Mouse (Mus musculus) left cerebral cortex, postnatal 4 days (tissue): ENCODE measurements around the gene Actn2. TPM values are rescaled to one million over a fixed set of nuclear protein-coding genes. Genes with fewer than 3 reads are reported as not detected.

Experiments used
- DNase-seq: peaks from one replicate; pipeline ENCODE4 v3.0.0-alpha.2; 2022
- intact Hi-C: fragments of 180-260 bp; cut with DNase I; formaldehyde crosslinking; loops from one replicate; pipeline ENCODE4 v1.15.1; 2025
- total RNA-seq, 2 experiments: library from RNA; stranded (reverse); gene quantifications; 2 replicates each; pipeline ENCODE4 v1.2.3; 2021

Actn2 gene
- total RNA-seq = 10 to 100 TPM; 12.3 to 15.2 TPM

DNA sequence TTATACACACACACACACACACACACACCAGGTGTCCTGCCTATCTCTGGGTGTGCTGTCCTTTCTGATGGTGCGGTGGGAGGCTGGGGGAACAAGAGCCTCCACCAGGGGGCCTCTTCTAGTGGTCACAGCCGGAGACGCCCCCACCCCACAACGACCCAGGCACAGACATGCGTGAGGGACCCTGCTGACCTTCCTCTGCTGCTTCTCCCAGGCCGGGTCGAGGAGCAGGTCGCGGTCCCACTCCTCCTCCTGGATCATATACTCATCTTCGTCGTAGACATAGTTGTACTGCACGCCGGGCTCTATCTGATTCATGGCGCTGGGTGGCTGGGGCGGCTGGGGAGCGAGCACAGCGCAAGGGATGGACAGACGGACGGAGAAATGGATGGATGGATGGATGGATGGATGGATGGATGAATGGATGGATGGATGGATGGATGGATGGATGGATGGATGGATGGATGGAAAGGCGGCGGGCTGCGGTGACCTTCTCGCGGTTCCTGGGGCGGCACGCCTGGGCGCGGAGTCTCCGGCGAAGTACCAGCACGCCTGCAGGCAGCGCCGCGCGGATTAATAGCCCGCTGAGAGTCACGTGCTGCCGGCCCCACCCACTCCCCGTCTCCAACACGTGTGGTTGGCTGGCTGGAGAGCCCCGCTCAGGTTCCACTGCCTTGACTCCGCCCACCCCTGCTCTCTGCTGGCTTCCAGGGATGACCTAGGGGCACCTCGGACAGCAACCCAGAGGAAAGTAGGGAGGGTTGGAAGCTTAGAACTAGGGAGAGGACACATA is at the start of gene Actn2:
Gene Actn2 (minus strand): TSS at position 578 of the 793 bp plus-strand sequence.
- DNase-seq = peak; percentile 76
- intact Hi-C loops = no loop called here

DNA sequence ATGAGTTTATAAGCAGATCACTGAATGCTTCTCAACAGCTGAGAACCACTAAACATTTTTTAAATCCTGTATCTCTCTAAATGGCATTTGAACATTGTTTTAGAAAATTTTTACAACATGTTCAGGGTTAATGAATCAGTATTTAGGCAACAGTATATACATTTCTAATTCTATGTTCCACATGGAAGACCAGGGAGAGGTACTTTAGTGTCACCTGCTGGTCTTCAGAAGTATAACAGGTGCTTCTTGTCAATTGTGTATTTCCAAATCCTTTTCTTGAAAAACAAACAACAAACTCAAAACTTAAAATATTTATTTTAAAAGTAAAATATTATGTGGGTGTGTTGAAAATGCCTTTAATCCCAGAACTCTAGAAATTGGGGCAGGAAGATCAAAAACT is 45.7 kb upstream of the Actn2 start:
- DNase-seq = no peak
- intact Hi-C loops = loop anchor here (2.0 kb wide), 1 partner anchor 89 kb away; no protein-coding TSS in a partner anchor

DNA sequence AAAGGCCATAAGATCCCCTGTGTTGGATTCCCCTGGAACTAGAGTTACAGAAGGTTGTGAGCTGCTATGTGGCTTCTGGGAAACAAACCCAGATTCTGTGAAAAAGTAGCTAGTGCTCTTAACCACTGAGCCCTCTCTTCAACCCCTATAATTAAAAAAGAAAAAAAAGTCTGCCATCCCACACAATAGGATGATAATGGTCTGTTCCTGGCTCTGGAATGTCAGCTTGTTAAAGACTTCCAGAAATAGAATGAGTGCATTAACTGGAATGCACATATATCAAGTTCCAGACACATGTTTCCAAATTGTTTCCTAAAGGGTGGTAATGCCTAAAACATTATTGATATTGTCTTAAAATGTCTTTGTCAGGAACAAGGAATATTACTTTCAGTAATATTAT is 44.2 kb upstream of the Actn2 start:
- intact Hi-C loops = no loop called here
- no peak for DNase-seq

DNA sequence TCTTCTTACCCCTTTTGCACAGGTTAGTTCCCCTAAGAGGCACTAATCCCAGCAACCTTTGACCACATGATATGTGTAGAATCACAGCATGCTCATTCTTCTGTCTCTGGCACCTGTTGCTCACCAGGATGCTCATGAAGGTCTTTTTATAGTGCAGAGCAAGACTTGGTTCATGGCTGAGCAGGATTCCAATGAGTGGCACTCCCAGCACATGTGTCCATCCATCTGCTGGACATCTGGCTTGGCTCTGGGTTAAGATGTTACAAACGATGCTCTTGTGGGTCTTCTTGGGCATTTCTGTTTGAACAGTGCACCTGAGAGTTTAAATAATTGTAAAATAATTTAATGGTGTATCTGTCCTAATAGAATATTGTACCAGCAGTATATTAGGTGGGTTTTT is 36.2 kb upstream of the Actn2 start:
- intact Hi-C loops = no loop called here
- no peak for DNase-seq

DNA sequence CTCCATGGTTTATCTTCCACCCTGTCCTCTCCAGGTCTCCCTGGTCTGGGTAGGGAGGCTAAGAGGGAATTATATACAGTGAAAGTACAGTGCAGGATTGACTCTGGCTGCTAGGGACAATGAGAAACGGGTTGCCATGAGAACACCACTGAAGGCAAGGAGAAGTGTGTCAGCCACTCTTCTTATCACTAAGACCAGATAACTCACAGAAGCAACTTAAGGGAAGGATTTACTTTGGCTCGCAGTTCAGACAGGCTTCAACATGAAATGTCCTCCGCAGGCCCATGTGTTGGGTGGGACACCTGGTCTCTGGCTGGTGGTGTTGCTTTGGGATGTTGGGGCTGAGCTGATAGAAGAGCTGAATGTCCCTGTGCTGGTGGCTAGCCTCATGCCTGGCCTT is 32.2 kb upstream of the Actn2 start:
- no peak for DNase-seq
- intact Hi-C loops = no loop called here

DNA sequence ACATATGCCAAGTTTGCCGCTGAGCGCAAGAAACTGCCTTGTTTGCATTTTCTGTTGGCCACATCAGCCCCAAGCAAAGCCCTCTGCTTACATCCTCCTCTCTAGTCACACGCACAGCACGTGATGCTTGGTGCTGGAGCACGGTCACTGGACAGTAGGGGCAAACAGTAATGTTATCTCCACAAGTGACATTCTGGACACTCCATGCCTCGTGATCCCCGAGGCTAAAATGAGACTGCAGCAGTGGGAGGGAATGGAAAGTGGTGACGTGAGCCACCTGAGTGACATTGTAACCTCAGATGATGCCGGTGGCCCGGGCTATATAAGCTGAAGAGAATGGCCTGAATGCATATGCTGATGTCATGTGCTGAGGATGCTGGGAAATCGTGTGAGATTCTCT is 29.4 kb upstream of the Actn2 start:
- intact Hi-C loops = no loop called here
- DNase-seq = no peak

DNA sequence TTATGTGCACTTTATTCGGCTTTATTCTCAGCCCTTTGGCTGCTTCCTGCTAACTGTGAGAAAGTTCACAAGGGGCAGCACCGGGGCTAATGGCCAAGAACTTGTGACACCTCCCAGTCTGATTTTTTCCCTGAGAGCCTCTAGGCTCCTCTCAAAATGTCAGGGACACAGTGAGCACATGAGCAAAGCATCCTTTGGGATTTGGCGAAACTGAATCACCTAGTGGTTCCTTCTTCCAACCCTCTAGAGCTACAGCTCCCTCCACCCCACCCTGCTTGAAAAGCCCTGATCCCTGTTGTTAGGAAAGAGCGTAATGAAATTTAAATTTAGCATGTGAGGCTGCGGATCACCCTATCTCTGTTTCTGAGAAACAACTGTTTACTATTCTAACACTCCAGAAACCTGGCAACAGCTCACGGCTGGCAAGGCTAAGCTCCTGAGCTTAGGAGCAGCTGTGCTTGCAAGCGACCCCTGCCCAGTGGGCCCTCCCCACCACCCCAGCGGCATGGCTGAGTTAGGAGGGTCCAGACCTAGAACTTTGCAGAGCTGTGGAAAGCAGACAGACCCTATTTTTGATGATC is 28.6 kb upstream of the Actn2 start:
- peak; percentile 24 for DNase-seq
- intact Hi-C loops = no loop called here

DNA sequence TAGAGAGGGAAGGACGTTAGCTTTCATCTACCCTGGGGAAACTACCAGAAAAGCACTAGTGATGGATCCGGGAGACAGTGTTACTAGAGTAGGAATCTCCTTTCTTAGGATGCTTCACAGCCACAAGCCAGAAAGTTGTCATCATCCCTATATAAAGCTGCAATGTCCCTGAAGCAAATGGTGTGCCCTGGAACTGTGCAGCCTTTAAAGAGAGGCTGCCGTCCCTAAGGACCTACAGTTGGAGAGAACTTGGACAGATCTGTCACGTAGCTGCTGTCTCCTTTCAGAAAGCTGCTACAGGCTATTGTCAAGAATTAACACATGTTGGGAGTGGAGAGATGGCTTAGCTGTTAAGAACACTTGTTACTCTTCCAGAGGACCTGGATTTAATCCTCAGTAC is 20.9 kb upstream of the Actn2 start:
- intact Hi-C loops = no loop called here
- DNase-seq = no peak

DNA sequence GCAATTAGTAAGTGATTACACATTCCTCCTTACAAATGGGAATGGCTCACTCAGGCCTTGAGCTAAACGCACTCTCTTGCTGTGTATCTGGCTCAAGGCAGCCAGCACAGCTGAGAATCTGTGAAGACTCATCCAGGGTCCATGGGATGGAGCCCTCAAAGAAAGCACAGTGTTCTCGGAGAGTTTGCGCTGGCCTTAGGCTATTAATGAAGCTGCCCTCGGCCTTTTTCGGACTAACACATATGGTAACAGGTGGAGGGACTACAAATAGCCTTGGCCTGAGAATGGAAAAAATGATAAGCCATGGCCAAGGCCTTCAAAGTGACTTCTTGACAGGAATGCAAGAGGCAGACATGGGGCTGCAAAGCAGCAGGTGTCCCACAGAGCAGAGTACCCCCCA is 17.0 kb upstream of the Actn2 start:
- intact Hi-C loops = no loop called here
- no peak for DNase-seq

DNA sequence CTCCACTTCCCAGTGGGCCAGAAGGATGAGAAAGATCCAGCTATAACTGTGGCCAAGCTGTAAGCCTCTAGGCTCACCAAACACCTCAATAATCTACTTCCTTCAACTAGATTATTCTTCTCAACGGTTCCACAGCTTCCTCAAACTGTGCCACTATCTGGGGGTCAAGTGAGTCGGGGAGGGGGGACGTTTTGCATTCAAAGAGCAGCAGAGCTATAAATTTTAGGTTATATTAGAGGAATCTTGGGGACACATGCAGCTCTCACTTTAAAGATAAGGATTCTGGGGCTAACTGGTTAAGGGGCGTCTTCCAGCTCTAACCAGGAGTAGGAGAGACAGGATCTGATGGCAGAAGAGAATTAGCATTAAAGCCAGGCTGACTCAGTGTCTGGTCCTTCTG is 15.6 kb upstream of the Actn2 start:
- DNase-seq = no peak
- intact Hi-C loops = no loop called here

DNA sequence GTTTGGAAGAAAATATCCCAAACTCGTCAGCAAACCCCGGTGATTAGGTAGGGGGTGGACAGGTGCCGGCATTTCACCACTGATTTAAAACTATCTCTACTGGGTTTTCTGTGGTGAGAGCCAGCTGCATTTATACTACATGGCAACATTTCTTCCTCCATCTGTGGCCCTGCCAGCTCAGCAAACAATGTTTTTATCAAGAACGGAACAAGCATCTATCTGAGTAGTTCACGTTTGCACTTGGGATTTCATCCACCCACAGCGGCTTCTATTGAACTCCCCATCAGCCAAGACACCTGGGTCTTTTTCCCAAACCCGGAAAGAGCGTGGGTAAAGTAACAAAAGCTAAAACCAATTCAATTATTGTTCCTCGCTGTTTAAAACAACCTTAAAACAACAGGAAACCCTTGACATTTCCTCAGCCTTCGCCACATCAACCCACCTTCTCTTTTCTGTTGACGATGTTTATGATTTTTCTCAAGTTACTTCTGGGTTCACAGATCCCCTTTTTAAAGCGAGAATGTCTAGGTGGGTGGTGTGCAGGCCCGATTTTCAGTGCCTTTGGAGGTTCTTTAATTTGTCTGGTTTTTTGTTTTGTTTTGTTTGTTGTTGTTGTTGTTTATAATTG is 8.8 kb upstream of the Actn2 start:
- no peak for DNase-seq
- intact Hi-C loops = no loop called here

DNA sequence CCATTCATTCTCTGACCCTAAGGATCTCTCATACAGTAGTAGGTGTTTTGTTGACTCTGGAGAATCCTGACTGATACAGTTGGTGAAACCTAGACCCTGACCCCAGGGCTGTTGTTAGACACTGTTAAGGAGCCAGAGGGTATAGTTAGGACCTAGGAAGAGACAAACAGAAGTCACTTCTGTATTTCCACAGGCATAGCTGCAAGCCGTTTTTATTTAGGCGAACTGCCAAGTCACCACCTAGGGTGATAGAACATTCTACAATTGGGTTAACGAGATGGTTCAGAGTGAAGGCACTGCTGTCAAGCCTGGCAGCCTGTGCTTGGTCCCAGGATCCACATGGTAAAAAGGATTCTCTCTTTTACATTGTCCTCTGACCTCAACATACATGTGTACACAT is 6.3 kb upstream of the Actn2 start:
- DNase-seq = peak; percentile 6
- intact Hi-C loops = no loop called here

DNA sequence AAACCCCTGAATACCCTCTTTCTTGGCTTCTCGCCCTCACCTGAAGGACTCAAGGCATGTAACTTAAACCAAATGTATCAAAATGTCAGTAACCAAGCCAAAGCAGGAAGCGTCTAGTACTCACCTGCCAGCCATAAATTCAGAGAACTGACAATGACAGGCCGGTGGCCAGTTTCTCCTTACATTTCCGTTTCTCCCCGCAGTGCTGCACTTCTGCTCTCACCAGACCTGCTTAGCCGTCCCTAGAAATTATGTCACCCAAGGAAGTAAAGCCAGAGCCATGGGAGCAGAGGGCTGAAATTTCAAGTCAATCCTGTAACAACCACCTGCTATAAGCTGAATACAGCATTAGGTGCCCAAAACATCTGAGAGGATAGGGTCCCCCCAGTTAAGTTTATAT is 887 bp upstream of the Actn2 start:
- DNase-seq = no peak
- intact Hi-C loops = no loop called here

DNA sequence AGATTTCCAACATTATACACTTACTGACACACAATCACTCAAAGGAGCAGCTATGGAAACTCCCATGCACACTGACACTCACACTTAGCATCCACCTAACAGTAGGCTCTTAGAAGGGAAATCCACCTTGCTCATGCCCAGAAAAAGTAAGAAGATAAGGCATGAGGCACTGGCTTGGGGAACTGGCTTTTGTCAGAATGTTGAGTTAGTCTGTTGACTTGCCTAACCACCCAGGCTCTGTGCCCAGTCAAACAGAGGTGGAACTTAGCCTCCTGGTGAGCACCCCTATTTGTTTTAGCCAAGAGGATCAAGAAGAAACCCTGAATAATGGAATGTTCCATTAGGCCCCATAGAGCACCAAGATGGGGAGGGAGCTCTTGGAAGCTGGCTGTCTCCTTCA is 1.1 kb downstream of the Actn2 start:
- intact Hi-C loops = no loop called here
- DNase-seq = no peak

DNA sequence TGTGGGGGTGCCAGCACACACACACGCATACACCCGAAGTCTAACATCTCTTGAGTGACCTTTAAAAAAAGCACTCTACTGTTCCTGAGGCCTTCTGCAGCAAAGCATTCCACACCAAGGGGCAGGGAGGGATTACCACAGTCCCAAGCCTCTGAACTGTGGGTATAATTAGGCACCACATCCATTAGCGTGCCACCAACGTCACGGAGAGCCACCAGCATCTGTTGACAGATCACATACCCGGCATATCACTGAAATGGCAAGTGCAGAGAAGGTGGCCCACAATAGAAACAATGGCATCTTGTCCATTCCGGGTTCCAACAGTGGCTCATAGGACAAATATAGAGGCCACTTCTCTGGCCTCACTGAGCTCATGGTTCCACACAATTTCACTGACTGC is 2.8 kb downstream of the Actn2 start:
- intact Hi-C loops = no loop called here

DNA sequence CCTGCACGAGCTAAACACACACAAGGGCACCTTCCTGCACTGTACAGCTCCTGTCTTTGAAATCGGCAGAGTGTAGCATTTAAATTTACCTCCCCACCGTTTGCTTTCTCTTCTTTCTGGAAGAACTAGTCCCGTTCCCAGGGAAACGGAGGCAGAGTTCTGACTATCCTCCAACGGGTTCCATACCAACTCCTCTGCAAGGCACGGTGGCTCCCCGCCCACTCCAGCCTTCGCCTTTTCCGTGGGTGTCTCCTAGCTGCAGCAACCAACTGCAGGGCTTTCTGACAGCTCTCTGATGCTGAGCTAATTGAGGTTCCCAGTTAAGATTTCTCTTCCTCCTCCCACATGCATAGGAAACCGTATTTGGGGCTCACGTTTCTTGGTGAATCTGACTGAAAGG is 6.5 kb downstream of the Actn2 start:
- intact Hi-C loops = no loop called here
- DNase-seq = no peak

More for the DNA sequence above, 2.8 kb downstream of the Actn2 start:
- no peak for DNase-seq

DNA sequence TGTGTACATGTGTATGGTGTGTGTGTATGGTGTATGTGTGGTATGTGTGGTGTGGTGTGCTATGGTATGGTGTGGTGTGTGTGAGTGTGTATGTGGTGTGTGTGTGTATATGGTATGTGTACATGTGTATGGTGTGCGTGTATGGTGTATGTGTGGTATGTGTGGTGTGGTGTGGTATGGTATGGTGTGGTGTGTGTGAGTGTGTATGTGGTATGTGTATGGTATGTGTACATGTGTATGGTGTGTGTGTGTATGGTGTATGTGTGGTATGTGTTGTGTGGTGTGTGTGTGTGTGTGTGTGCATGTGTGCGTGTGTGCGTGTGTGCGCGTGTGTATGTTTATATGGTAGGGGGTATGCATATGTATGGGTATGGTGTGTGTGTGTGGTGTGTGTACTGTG is 9.0 kb downstream of the Actn2 start:
- intact Hi-C loops = no loop called here
- DNase-seq = no peak

DNA sequence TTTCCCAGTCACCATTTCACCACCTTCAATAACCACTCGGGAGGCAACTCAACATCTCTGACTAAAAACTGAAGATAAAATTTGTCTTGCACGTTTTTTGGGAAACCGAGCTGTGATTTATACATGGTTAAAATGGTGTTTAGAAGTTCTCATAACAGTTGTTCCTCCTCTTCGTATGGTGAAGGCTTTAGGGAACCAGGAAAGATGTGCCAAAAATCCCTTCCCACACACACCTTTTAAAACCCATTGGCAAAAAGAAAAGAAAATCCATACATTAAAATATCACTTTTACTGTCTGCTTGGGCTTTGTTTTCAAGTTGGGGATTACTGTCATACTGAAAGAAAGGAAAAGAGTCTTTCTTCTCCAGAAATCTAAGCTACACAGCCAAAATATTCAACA is 12.2 kb downstream of the Actn2 start:
- no peak for DNase-seq
- intact Hi-C loops = no loop called here

DNA sequence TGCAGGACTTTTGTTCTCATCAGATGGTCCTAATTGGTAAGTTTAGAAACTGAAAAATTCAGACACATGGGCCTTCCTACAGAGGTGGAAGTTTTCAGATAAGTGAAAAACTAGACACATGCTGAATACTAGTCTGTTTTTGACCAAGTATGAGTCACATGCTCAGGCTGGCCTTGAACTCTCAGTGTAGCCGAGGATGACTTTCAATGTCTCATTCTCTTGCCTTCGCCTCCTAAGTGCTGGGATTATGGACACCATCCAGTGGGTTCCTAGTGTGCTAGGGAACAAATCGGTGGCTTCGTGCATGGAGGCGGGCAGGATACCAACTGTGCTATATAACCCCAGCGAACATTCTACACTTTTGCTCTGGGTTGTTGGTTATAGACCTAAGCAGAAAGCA is 13.0 kb downstream of the Actn2 start:
- intact Hi-C loops = no loop called here
- DNase-seq = no peak

DNA sequence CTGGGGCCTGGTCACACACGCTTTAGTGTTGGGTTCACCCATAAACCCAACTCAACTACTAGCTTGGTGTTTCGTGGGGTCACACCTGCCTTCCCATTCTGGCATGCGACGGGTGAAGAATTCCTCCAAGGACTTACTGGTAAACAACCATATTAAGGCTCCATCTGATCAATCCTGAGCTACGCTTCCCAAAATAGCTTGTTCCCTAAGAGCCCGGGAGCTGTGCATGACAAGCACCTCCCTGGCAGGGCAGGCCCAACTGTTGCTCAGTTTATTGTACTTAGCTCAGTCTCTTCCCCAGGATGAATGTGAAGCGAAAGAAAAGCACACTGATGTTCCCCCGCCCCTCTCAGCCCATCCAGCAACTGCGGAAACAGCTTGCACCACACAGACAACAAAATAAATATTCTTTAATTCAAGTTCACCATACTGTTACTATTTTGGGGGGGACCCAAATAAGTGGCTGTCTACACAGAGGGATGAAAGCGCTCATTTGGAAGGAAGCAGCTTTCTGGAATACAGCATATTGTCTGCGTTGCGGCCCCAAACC is 17.4 kb downstream of the Actn2 start:
- intact Hi-C loops = no loop called here
- DNase-seq = no peak

DNA sequence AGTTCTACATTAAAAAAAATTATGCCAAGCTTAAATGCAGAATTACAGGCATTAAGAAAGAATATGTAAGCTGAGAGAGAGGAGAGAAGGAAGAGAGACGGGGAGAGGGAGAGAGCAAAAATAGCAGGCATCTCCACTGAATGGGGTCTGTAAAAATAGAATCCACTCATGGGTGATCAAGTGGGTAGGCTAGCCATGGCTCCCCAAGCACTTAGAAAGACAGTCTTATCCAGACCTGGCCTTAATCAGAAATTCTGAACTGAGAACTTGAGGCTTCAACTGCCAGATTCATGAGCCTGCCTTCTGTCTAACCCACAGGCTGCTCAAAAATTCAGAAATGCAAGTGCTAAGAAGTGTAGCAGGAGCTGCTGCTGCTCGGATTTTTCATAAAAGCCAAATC is 20.4 kb downstream of the Actn2 start:
- DNase-seq = no peak
- intact Hi-C loops = no loop called here

DNA sequence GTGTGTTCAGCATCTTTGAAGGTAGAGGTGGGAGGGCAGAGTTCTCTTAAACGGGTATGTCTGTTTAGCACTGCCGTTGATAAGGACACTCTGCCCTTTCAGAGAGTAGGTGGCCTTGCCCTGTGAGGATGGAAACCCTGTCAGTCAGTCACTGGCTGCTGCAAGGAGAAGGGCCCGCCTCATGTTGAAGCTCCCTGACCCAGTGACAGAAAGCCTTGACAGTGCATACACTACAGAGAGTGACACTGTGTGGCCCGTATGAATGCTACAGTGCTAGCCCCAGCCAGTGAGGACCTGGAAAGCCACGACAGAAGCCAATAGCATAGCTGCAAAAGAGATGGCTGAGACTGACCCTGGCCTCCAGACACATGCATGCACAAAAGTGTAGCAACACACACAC is 22.5 kb downstream of the Actn2 start:
- intact Hi-C loops = no loop called here
- DNase-seq = no peak
